ENCODE assay signal across 11 mouse cellular contexts in genomic region chr11:114654552-114654951, GRCm38 (mm10). TPM values are rescaled to one million over a fixed set of nuclear protein-coding genes. Genes with fewer than 3 reads are reported as not detected.
DNase-seq lines count a peak whose midpoint lies in the region; ATAC-seq and TF ChIP-seq lines count a peak whose summit lies in the region.
"Had no signal": no experiment of that assay in that cellular context is flagged by ENCODE, and none has a peak within 500 bp of the region (broad histone marks: within the 10 kb centered on the region; RNA-seq: fewer than 3 reads in every experiment).

No protein-coding gene starts in this region.

- no peak overlapping the region for H3K9ac ChIP-seq in lung, embryonic 16.5 days (ENCODE audit: low read length)
- H3K9ac ChIP-seq: midbrain, embryonic 12.5 days had no signal

- peaks cover 10% of the 10 kb centered on the region for H3K9me3 ChIP-seq in E14TG2a.4 (ENCODE audit: low read length)
- H3K9me3 ChIP-seq in lung, embryonic 16.5 days (ENCODE audit: control insufficient read depth, low read length): no peaks in the 10 kb centered on the region
- H3K9me3 ChIP-seq: midbrain, embryonic 12.5 days had no signal

- 0 out of 2 replicates have a peak, but pooled peaks have one; percentile 15 for ATAC-seq in lung, embryonic 16.5 days (ENCODE audit: low read depth)
- ATAC-seq in activated CD4-positive, CD25-positive, alpha-beta regulatory T cell, adult 4 months: no peak
- ATAC-seq: hindbrain, embryonic 16.5 days had no signal

- H3K4me3 ChIP-seq in kidney, adult 2 months (ENCODE audit: insufficient read depth, low read depth, low read length): no peak overlapping the region
- no peak overlapping the region for H3K4me3 ChIP-seq in E14TG2a.4 (replicated peaks; ENCODE audit: low read length)
- no peak overlapping the region for H3K4me3 ChIP-seq in lung, embryonic 16.5 days (ENCODE audit: low read length)
- H3K4me3 ChIP-seq: midbrain, embryonic 12.5 days had no signal

- TF ChIP-seq CTCF in kidney, adult 2 months (conservative IDR thresholded peaks at IDR 0.05; ENCODE audit: insufficient read depth, insufficient read length, low read depth, low read length): 0 out of 2 replicates have a peak, but pooled peaks have one; percentile 5
- peak; percentile 31 for TF ChIP-seq CTCF in E14TG2a.4 (conservative IDR thresholded peaks at IDR 0.05; ENCODE audit: low read length)

- H3K27ac ChIP-seq in kidney, adult 2 months (ENCODE audit: insufficient read depth, low read depth, low read length): no peak overlapping the region
- H3K27ac ChIP-seq in lung, embryonic 16.5 days (ENCODE audit: low read length): no peak overlapping the region
- H3K27ac ChIP-seq: midbrain, embryonic 12.5 days had no signal

- no peaks in the 10 kb centered on the region for H3K27me3 ChIP-seq in kidney, adult 2 months (replicated peaks; ENCODE audit: control insufficient read depth, insufficient read depth, low read length)
- peaks cover 26% of the 10 kb centered on the region for H3K27me3 ChIP-seq in E14TG2a.4 (ENCODE audit: insufficient read depth, low read length)
- H3K27me3 ChIP-seq in lung, embryonic 16.5 days (ENCODE audit: control insufficient read depth, insufficient read depth, low read depth, low read length): peaks cover 5% of the 10 kb centered on the region; the same call in 1 of the 2 replicates

- 52% methylated on average over 5 of the region's 5 CpGs for WGBS in kidney, adult 2 months
- 51% methylated on average over 5 of the region's 5 CpGs for WGBS in lung, embryonic 16.5 days

- no peaks in the 10 kb centered on the region for H3K36me3 ChIP-seq in kidney, adult 2 months (ENCODE audit: control insufficient read depth, insufficient read depth, low read length)
- no peaks in the 10 kb centered on the region for H3K36me3 ChIP-seq in E14TG2a.4 (ENCODE audit: insufficient read depth, low read length)
- H3K36me3 ChIP-seq in lung, embryonic 16.5 days (ENCODE audit: control insufficient read depth, insufficient read depth, low read length): no peaks in the 10 kb centered on the region
- H3K36me3 ChIP-seq: midbrain, embryonic 12.5 days had no signal

- DNase-seq in kidney, adult 2 months: no peak
- no peak for DNase-seq in kidney, adult 11 months
- DNase-seq in 416B (ENCODE audit: low read depth): peak; percentile 85
- no peak for DNase-seq in kidney, adult 18-20 months
- DNase-seq: adrenal gland, adult 8-10 months; kidney, postnatal 14 days had no signal

- H3K4me2 ChIP-seq in lung, embryonic 16.5 days (ENCODE audit: low read depth, low read length): no peak overlapping the region
- H3K4me2 ChIP-seq: midbrain, embryonic 12.5 days had no signal

- no peak for TF ChIP-seq POLR2A in kidney, adult 2 months (IDR thresholded peaks at IDR 0.05; ENCODE audit: low read depth, low read length)

- H3K4me1 ChIP-seq in kidney, adult 2 months (ENCODE audit: control insufficient read depth, insufficient read depth, low read length): no peaks in the 10 kb centered on the region
- H3K4me1 ChIP-seq in E14TG2a.4 (replicated peaks; ENCODE audit: low read depth, low read length): peaks cover 45% of the 10 kb centered on the region
- no peaks in the 10 kb centered on the region for H3K4me1 ChIP-seq in lung, embryonic 16.5 days (replicated peaks; ENCODE audit: control insufficient read depth, insufficient read depth, low read length)

RNA-seq across cellular contexts. Expression of gene Rpl38, which starts 13.8 kb away (rescaled TPM):
- 432 and 738 TPM in 2 replicates for polyA plus RNA-seq in kidney, adult 2 months (2012; rRNA removed)
- 787 and 914 TPM in 2 replicates for polyA plus RNA-seq in lung, embryonic 16.5 days (2015; fragmentation: Nextera tagmentation; extraction: Ambion mirVana)
- 1,000 to 10,000 TPM; 1,043 to 1,380 TPM for polyA plus RNA-seq in activated CD4-positive, CD25-positive, alpha-beta regulatory T cell, adult 4 months (2017; shearing (Covaris generic))

RNA-seq across cellular contexts. Expression of gene Ttyh2, which starts 20.7 kb away (rescaled TPM):
- polyA plus RNA-seq in kidney, adult 2 months (2012; rRNA removed): 34.4 and 40.6 TPM in 2 replicates
- polyA plus RNA-seq in lung, embryonic 16.5 days (2015; fragmentation: Nextera tagmentation; extraction: Ambion mirVana): 13.7 and 14.1 TPM in 2 replicates
- polyA plus RNA-seq in activated CD4-positive, CD25-positive, alpha-beta regulatory T cell, adult 4 months (2017; shearing (Covaris generic)): 1 to 10 TPM; 2.4 to 3.3 TPM
